Mouse (Mus musculus): ENCODE measurements around the gene Vmn1r221. TPM values are rescaled to one million over a fixed set of nuclear protein-coding genes. Genes with fewer than 3 reads are reported as not detected.
"Not testable (repeated sequence)": the region's sequence is repeated elsewhere in the genome, so short reads cannot be mapped to it uniquely, and the experiment has no call there.

Vmn1r221 gene
- 0.12 TPM in 1 of 2 replicates, not detected in the other for total RNA-seq (2017)

DNA sequence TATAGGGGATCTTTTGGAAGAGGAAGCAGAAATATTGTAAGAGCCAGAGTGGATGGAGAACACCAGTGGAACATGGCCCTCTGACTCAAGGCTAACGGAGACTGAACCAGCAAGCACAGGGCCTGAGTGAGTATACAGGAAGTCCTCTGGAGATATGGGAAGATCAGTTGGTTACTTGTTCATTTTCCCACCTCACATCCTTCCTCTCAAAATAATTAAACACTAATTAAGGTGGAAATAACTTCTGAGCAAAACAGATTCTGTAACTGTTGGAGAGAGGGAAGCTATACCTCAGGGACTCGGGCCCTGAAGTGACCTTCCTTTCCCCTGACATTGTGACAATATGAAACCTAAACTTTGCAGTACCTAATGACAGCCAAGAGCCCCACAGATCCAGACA, at the start of gene Vmn1r221:
TSS of gene Vmn1r221 (plus strand) at position 301 of the 400 bp plus-strand sequence.
- ATAC-seq (ENCODE audit: extremely low read depth, insufficient number of reproducible peaks, low FRiP score, poor library complexity, severe bottlenecking): not testable (repeated sequence)

DNA sequence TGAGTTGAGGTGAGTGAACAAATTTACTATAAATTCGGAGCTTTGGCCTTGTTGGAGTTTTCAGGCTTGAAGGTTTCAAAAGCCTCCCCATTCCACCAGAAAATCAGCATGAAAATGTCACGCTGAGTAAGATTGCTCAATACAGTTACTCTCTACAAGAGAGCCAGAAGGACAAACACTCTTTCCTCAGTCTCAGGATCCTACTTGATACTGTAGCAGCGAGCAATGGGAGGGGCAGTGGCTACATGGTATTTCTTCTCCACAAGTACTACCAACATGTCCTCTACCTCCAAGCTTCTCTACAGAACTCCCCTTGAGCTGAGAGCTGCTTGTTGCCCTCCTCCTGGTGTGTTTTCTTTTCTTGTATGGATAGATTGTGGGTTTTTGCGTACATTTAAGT, 47.5 kb upstream of the Vmn1r221 start:
- not testable (repeated sequence) for ATAC-seq (ENCODE audit: extremely low read depth, insufficient number of reproducible peaks, low FRiP score, poor library complexity, severe bottlenecking)

DNA sequence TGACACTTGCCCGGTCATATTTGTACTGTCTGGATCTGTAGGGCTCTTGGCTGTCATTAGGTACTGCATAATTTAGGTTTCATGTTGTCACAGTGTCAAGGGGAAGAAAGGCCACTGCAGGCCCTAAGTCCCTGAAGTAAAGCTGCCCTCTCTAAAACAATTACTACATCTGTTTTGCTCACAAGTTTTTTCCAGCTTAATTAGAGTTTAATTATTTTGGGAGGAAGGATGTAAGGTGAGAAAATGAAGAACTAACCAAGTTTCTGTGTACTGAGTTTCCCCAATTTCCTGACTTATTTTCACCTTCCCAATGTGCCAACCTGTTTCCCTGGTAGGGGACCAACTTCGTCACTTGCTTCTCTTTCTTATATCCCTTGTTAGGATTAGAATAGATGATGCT, 26.1 kb upstream of the Vmn1r221 start, which contains the start of gene Vmn1r220:
TSS of gene Vmn1r220 (minus strand) at position 101 of the 400 bp plus-strand sequence.
- ATAC-seq (ENCODE audit: extremely low read depth, insufficient number of reproducible peaks, low FRiP score, poor library complexity, severe bottlenecking): no peak

DNA sequence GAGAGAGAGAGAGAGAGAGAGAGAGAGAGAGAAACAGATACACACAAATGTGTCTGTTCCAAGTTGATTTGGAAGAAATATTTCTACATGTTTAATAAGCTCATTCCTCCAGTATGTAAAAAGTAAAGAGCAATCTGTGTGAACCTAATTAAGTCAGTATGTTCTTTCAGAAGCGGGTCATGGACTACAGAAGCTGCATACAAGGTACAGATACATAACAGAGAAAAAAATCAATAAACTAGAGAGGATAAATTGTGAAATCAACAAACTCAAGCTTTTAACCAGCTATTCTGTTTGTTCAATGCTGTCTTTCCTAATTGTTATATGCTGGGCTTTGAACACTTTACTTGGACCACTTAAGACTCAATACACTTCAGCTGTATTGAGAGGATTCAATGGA, 10.0 kb upstream of the Vmn1r221 start:
- ATAC-seq (ENCODE audit: extremely low read depth, insufficient number of reproducible peaks, low FRiP score, poor library complexity, severe bottlenecking): not testable (repeated sequence)

DNA sequence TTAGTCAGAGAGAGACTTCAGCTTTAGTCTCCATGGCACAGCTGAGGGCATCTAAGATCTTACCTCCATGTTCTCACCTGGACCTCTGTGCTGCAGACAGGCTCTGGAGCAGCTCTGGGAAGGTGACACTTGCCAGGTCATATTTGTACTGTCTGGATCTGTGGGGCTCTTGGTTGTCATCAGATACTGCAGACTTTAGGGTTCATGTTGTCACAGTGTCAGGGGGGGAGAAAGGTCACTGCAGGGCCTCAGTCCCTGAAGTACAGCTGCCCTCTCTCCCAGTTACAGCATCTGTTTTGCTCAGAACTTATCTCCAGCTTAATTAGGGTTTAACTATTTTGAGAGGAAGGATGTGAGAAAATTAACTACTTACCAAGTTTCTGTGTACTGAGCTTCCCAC, 21.9 kb downstream of the Vmn1r221 start, which contains the start of gene Vmn1r222:
TSS of gene Vmn1r222 (minus strand) at position 101 of the 400 bp plus-strand sequence.
- ATAC-seq (ENCODE audit: extremely low read depth, insufficient number of reproducible peaks, low FRiP score, poor library complexity, severe bottlenecking): not testable (repeated sequence)

DNA sequence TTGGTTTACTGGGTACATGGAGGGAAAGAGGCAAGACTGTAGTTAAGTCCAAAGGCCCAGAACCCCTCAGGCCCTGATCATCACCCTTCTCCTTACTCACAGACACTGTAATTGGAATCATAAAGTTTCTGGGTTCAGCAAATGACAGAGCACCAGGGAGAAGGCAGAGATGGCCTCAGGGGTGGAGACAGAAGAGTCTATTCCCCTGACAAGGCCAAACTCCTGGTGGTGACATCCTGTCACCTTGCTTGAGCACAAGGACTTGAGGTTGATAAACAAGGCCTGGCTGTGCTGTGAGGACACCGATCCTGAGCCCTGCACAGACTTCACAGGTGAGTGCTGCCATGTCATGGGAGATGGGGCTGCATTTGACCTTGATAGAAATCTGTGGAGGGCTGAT, 32.9 kb downstream of the Vmn1r221 start, which contains the start of gene Vmn1r223:
TSS of gene Vmn1r223 (plus strand) at position 301 of the 400 bp plus-strand sequence.
- not testable (repeated sequence) for ATAC-seq (ENCODE audit: extremely low read depth, insufficient number of reproducible peaks, low FRiP score, poor library complexity, severe bottlenecking)

DNA sequence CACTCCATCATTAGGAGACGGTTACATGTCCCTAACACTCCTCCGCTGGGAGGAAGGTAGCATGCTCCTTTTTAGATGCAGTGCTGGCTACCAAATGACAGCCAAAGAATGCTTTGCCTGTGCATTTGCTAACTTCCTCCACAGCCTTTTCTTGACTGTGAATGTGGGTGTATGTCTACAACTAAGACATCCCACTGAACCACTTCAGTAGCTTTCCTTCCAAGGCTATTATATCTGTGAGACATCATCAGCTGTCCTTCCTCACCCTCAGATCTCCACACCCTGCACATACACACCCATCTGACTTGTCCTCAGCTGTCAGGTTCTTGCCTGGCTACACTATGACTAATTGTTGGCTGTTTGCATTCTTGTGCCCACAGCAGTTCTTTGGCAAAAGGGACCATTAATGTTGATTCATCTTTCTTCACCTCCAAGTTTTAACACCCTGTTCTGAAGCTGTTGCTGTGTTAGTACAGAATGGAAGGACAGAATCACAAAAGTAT, 44.7 kb downstream of the Vmn1r221 start:
- no peak for ATAC-seq (ENCODE audit: extremely low read depth, insufficient number of reproducible peaks, low FRiP score, poor library complexity, severe bottlenecking)

DNA sequence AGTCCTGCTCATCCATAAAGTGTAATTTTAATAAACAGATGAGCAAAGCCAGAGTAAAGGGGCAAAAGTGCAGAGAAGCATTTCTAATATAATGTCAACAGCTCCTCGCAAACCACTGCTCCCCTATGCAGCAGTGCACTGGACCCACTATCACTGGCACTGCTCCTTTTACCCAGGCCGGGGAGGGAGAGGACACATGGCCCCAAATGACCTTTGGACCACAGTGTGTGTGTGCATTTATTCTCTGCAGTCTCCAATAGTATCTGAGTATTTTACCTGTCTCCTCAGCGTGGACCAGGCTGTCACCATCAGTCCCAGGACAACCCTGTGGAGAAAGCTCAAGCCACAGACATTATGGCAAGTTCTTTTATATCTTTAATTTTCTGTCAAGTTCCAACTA, 54.7 kb downstream of the Vmn1r221 start:
- not testable (repeated sequence) for ATAC-seq (ENCODE audit: extremely low read depth, insufficient number of reproducible peaks, low FRiP score, poor library complexity, severe bottlenecking)

DNA sequence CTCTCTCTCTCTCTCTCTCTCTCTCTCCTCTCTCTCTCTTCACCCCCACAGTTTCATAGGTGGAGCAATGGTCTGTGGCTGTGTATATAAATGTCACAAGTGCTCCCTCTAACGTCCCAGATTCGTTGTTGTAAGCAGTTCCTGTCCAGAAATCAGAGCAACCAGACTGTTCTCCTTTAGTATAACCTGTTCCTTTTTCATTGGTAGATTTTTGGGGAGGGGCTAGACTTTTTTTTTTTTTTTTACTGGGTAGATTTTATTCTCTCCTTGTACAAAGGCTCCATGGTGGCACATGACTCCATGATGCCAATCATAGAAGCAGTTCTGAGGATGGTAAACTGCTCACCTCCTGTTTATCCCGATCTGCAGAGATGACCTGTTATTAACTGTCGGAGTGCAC, 55.2 kb downstream of the Vmn1r221 start:
- not testable (repeated sequence) for ATAC-seq (ENCODE audit: extremely low read depth, insufficient number of reproducible peaks, low FRiP score, poor library complexity, severe bottlenecking)

DNA sequence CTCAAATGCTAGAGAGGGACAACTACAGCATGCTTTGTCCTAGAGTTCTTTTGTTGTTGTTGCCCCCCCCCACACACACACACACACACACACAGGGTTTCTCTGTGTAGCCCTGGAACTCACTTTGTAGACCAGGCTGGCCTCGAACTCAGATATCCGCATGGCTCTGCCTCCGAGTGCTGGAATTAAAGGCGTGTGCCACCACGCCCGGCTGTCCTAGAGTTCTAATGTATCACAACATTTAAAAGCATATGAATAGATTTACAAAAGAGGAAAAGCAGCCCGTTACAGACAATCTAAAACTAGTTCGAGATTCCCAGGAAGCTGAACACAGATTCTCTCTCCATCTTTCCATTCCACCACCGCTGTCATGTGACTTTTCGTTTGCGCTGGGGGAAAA, 55.8 kb downstream of the Vmn1r221 start:
- ATAC-seq (ENCODE audit: extremely low read depth, insufficient number of reproducible peaks, low FRiP score, poor library complexity, severe bottlenecking): no peak

DNA sequence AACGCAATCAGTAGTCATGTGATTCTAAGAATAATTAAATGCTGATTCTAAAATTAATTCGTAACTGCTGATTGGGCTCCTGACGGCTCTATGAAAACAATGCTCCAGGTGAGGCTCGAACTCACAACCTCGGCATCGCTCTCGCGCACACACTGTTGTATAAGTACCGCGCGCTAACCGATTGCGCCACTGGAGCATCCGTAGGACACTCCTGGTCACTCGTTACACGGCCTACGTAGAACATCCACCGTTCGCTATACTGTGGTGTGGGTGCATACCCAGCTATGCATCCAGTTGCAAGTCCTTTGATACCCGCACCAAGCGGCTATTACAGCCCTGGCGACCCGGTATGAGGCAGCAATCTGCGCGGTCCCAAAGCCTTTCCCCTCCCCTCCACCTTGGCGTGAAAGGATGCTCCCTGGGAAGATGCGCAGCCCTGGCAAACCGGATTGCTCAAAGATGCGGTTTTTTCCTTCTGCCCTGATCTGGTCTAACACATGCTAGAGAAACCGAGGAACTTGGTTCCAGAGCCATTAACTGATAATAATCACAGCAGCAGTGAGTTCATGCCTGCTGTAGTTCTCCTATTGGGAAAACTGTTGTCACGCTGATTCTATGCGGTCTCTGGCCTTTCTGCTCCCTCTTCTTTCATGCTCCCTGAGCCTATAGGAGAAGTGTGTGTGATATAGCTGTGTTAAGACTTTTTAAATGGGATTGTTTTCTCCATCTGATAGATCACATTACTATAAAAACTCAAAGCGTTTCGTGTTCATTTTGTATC, 56.6 kb downstream of the Vmn1r221 start:
- ATAC-seq (ENCODE audit: extremely low read depth, insufficient number of reproducible peaks, low FRiP score, poor library complexity, severe bottlenecking): no peak

Other genes with a start within 250 kb of the Vmn1r221 start
- gene Vmn1r213, start 206.5 kb upstream of the Vmn1r221 start, total RNA-seq (2017): 0.25 TPM in 1 of 2 replicates, not detected in the other
- not detected in 2 replicates for gene Vmn1r214, start 183.7 kb upstream of the Vmn1r221 start, total RNA-seq (2017)
- not detected in 2 replicates for gene Vmn1r215, start 146.1 kb upstream of the Vmn1r221 start, total RNA-seq (2017)
- gene Vmn1r217, start 95.9 kb upstream of the Vmn1r221 start, total RNA-seq (2017): not detected in 2 replicates
- not detected in 2 replicates for gene Vmn1r218, start 81.0 kb upstream of the Vmn1r221 start, total RNA-seq (2017)
- 0.12 TPM in 1 of 2 replicates, not detected in the other for gene Vmn1r219, start 54.8 kb upstream of the Vmn1r221 start, total RNA-seq (2017)
- 0.12 TPM in 1 of 2 replicates, not detected in the other for gene Vmn1r220, start 26.2 kb upstream of the Vmn1r221 start, total RNA-seq (2017)
- gene Vmn1r222, start 21.8 kb downstream of the Vmn1r221 start, total RNA-seq (2017): not detected in 2 replicates
- not detected in 2 replicates for gene Vmn1r223, start 33.0 kb downstream of the Vmn1r221 start, total RNA-seq (2017)
- 34.4 and 34.6 TPM in 2 replicates for gene Zfp322a, start 155.1 kb downstream of the Vmn1r221 start, total RNA-seq (2017)
- 10.2 and 12.6 TPM in 2 replicates for gene Abt1, start 209.7 kb downstream of the Vmn1r221 start, total RNA-seq (2017)